Mouse (Mus musculus): ENCODE data around the gene Tmem109.

DNA sequence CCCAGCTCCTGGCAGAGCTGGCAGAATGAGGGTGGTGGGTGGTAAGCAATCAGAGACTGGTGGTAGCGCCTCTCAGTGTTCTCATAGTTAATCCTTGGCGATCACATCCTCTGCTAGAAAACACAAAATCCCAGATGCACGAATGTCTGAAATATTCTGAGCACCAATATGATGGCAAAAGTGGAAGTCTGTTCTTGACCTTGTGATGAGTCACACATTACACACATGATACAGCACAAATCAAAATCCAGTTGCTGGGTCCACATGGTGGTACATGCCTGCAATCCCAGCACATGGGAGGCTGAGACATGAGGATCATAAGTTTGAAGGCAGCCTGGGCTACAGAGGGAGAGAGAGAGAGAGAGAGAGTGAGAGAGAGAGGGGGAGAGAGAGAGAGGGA, 39.3 kb upstream of the Tmem109 start:
- no peak for TF ChIP-seq POLR2A (IDR thresholded peaks at IDR 0.05; ENCODE audit: low read depth, low read length)
- no peak for TF ChIP-seq CTCF (IDR thresholded peaks at IDR 0.05; ENCODE audit: extremely low read depth, insufficient read length, insufficient replicate concordance, low read depth, low read length)

Measured in small intestine, adult 2 months (tissue).